Mouse (Mus musculus): ENCODE results near the gene Nptn.

Gene Nptn

DNA sequence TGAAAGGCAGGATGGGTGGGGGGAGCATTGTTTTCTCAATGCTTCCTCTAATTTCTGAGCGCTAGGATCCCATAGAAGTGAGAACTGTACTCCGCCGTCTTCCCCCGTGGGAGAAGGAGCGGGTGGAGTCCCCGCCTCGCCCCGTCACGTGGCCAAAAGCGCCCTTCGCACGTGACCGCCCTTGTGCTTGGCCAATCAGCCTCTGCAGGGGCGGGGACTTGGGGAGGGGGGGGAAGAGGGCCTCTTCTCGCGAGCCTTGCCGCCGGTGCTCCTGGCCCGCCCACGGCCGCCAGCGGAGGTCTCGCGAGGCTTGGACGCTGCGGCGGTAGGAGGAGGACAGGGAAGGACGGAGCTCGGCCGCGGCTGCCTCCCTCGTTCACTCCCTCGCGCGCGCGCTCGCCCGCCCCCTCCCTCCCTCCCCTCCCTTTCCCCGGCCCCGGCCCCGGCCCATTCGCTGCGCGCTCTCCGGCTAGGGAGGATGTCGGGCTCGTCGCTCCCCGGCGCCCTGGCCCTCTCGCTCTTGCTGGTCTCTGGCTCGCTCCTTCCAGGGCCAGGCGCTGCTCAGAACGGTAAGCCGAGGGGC lies at the start of gene Nptn:
TSS of gene Nptn (plus strand) at position 283 of the 583 bp plus-strand sequence.
- peak; percentile 95 to 96 for DNase-seq

DNA sequence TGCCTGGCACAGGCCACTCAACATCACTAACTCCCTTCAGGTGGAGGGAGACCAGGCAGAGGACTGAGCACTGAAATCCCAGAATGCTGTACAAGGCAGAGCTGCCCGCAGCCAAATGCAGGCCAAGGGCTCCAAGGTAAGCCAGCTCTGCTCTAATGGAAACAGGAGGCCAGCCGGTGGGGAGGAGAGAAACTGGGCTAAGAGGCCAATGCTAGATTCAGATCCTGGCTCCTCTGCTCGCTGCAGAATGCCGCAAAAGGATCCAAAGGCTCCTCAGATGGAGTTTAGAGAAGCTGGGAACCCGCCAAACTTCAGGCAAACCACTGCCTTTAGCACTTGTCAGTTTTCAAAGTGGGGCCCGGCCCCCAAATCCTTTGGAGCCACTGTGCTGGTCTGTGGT lies 48.7 kb upstream of the Nptn start:
- DNase-seq, result no peak

DNA sequence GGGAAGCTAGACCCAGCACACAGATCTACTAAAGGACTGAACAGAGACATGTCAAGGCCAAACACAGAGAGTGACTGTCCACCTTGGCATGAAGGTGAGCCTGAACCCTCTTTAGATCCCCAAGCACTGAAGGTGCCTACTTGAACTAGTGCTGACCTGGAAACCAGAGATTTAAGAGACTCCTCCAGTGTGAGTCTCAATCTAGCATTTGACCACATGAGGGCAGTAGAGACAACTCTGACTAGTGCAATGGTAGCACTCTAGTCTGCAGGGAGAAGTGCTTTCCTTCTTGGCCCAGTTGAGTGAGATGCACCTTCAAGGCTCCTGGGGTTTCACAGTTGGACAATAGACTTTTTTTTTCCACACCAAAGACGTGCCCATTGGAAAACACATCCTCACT lies 47.3 kb upstream of the Nptn start:
- peak; percentile 64 to 70 for DNase-seq

DNA sequence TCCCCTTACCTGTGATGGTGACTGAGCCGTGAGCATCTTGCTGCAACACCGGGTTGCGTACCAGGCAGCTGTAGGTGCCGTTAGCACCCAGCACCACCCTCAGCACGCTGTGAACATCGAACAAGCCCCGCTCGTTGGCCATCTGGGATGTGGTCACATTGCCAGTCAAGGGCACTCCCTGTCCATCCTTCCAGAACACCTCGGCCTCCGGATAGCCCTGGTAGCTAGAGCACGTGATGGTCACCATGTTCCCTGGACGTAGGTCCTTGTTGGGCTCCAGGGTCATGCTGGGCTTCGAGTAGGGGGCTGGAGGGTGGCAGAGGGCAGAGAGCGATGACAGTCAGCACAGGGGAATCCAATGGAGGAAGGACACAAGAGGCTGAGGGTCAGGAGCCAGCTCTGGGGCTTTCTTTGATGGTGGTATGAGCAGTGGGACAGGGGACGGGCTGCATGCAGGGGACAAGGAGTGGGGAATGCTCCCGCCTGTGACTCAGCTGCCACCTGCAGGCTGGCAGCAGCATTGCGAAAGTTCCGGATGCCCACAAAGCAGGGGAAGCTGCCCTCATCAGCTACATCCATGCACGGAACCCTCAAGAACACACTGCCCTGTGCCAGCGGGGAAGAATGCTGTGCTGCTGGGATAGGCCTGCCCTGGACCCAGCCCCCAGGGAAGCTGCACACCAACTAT lies 46.4 kb upstream of the Nptn start:
- peak; percentile 58 to 61 for DNase-seq

DNA sequence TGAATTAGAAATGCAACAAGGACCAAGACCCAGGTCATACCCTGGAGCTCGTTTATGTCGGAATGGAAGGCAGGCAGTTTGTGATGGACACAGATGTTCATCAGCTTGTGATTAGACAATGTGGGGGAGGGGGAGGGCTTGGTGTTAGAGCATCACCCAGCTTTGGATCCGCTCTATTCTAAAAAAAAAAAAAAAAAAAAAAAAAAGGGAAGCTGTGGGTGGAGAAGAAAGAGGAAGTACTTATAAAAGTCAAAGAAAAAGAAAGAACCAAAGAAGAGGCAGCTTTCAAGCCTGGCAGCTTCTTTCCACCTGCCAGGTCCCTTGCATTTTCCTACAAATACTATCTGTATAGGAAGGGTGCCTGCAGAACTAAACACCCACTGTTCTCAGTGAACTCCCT lies 44.3 kb upstream of the Nptn start:
- DNase-seq, result peak; percentile 59 to 66

DNA sequence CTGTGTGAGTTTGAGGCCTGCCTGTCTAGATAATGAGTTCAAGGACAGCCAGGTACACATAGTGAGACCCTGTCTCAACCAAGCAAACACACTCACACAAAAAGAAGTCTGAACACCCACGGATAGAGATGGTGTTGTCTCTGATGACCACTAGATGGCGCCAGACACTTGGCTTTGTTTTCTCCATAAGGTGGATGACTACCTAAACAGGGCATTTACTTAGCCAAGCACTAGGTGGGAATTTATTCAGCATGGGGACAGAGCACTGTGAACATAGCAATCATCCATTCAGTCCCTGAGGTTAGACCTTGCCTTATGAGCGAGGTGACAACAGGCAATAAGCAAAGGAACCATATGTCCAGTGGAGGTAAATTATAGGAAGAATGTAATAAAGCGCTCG lies 42.2 kb upstream of the Nptn start:
- peak; percentile 72 for DNase-seq

DNA sequence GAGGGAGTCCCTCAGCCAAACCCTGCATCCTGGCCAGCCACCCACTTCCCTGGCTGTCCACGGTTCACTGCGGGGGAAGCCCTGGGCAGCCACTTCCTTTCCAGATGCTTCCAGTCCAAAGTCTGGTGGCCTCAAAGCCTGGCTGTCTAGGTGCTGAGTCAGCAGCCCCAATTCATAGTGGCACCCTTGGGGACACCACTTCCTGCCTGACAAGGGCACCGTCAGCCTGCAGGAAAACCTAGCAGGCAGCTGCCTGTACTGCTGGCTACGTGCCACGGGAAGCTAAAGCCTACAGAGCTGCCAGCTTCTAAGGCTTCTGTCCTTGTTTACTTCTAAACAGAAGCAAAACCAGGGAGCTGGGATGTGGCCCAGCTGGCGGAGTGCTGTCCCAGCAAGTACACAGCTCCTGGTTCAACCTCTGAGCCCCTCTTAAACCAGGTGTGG lies 40.1 kb upstream of the Nptn start:
- DNase-seq, result peak; percentile 32 to 42

DNA sequence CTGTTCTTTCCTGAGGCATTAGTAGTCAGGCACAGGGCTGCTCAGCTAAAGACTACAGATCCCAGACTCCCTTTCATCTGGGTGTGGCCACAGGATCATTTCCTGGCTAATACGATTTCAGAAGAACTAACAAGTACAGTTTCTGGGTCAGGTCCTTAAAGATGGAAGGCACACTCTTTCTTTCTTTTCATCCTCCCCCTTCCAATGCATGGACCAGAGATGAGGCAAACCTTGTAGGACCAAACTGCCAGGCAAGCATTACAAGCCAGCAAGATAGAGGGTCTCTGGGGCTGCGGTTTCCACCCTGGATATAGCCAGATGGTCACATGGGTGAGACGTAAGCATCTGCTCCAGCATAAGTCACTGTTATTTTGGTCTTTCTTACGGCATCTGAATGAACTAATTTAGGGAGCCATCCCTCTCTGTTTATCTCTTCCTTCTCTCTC lies 37.1 kb upstream of the Nptn start:
- no peak for DNase-seq

DNA sequence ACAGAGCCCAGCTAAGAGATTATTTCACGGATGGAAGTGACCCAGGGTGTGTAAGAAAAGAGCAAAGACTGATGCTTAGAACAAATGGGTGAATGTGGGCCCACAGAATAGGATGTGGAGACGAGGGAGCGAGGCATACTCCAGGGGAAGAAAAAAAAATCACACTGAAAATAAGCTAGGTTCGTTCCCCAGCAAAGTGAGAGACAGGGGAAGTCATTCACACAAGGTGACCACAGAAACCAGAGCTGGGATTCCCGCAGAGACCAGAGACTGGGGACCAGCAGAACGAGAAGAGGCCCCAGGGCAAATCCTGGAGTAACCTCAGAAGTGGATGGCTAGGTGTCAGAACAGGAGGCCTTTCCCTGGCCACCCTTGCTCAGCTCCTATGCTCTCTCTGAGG lies 36.6 kb upstream of the Nptn start:
- no peak for DNase-seq

DNA sequence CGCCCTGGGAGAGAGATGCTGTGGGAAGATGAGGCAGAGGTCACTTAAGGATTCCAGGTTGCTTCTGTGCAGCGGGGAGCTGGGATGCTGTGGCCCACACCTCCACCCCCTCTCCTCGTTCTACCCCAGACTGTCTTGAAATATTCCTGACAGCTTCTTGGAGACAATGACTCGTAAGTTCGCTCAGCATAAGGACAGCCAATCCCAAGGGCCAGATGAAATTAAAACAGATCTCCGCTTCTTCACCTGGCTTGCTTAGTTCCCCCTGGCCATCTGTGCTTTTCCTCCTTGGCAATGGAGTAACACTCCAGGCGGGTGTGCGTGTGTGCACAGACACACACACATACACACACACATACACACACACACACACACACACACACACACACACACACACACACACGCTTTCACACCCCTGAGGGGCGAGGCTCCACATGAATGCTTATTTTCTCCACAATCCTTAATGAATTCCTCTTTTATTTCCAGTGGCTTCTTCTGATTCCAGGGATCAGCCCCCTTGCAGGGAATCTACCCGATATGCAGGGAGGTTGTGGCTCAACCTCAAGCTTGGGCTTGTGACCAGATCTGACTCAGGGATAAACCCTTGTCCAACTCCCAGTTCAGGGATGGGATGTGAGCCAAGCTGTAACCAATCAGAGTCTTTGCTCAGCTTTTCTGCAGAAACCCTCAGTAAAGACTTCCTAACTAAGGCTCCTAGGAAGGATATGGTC lies 35.2 kb upstream of the Nptn start:
- DNase-seq, result no peak

DNA sequence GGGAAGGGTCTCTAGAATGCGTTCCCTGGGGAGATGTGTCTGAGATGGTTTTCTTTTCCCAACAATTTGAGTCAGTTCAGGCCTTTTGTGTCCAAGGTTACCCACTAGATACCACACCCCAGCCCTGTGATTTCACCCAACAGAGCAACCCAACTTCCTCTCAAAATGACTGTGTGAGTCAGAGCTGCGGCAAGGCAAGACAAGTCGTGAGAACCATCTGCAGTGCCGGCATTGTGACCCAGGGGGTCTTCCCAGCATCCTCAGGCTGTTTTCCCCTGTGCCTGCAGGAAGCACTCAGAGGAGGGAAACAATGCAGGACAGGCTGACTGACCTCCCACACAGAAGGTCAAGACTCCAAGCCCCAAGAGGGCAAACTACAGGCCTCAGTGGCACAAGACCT lies 33.1 kb upstream of the Nptn start:
- no peak for DNase-seq

DNA sequence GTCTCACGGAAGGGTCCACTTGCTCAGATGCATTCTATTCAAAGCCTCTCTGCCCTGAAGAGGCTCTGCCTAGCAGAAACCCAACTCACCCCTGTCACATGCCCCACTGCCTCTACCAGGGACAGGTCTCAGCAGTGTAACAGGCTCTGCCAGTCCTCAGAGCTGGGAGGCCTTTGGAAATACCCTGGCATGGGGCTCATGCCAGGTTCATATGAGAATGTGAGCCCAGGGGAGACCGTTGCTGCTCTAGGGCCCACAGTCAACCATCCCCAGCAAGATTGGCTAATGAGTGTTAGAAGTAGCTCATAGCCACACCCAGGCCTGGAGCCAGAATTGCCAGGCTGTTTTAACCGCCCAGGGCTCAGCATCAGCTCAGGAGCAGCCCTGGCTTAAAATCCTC lies 32.3 kb upstream of the Nptn start:
- no peak for DNase-seq

DNA sequence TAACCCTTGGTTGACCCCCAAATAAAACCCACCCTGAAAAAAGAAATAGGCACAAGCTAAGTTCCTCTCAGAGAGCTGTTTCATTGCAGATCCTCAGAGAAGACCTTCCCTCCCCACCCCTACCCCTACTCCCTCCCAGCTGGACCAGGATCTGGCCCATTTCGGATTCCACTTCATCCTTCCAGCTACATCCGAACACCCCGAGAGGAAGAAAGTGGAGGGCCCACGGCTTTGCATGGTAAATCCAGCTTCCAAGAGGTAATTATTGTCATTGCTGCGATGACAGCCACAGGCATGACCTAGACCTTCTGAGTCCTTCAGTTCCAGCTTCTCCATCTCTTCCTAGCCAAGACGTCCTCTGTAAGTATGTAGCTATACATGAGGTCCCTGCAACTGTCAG lies 31.1 kb upstream of the Nptn start:
- no peak for DNase-seq

DNA sequence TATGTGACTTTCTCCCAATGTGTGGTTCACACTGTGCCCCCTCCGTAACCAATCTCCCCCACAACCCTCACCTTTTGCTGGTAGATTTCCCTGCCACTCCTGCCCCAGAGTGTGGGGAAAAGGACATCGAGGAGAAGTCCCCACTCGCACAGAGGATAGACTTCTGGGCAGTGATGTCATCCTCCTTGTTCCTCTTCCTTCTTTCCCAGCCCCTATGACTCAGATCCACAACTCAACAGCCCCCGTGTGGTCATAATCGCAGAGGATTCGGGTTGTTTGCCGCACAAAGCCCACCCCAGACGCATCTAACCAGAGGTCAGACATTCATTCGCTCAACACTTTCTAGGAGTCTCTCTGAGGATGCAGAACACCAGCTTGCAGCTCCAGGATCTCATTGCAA lies 30.0 kb upstream of the Nptn start:
- DNase-seq, result no peak

DNA sequence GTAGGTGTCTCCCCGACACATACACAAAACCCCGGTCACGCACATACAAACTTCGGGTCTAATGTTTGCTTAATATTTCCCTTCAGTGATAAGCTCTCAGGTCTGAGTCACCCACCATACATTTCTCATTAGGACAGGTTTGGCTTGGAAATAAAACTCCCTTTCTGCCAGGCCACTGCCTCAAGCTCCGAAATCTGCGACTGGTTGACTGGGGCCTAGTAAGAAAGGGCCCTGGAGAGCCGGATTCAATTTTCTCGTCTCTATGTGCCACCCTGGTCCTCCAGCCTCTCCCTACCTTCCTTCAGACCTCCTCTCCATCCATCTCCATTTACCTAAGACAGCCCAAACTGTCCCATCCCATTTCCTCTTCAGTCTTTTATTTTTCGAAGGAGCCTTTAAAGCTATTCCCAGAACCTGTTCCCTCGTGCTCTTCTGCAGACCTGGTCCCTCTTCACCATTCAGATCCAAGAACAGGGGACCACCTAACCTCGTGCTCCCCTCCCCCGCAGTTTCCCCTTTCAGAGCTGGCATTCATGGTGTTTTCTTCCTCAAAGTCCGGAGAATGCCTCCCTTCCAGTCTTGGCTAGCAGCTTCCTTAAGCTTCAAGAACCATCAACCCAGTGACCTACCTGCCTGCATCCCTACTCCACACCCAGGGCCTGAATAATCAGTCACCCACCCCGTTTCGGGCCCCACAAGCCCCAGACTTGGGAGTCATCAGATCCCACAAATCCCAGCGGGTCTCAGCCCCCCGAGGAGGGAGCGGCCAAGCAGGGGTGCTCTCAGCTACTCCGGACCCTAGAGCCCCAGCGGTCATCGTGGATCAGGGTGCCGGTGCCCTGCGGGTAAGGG lies 27.8 kb upstream of the Nptn start:
- DNase-seq, result peak in 1 of 2 experiments; percentile 12

DNA sequence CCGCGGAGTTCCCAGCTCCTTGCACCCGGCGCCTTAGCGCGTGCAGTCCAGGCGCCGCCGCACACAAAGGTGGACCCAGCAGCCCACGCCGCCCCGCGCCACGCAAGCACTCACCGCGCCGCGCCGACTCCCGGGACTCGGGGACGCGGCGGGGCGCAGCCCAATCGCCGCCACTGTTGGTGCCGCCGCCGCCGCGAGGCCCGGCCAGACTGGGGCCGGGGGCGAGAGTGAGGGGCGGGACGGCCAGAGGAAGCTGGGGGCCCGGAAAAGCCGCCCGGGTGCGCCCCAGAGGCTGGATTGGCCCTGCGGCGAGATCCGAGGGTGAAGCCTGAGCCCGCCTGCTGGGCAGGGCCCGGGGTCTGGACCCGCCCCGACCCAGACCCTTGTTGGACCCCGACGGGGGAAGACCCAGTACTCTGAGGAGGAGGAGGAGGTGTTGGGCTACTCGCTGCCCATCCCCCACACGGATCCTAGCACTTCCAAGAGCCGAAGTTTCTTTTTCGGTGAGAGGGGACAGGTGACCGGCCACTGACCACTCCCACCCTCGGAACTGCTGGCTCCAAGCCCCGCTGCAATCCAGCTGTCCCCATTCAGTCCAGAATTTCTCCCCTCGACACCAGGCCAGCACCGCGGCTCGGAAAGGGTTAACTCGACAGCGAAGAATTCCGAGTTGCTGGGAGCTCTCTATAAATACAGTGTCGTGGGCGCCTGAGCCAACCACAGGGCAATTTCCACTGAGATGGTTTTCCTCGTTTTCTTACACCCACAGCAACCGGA lies 26.9 kb upstream of the Nptn start, which contains the start of gene Cd276:
TSS of gene Cd276 (minus strand) at position 530 of the 777 bp plus-strand sequence.
- DNase-seq, result peak in 1 of 2 experiments; percentile 11

DNA sequence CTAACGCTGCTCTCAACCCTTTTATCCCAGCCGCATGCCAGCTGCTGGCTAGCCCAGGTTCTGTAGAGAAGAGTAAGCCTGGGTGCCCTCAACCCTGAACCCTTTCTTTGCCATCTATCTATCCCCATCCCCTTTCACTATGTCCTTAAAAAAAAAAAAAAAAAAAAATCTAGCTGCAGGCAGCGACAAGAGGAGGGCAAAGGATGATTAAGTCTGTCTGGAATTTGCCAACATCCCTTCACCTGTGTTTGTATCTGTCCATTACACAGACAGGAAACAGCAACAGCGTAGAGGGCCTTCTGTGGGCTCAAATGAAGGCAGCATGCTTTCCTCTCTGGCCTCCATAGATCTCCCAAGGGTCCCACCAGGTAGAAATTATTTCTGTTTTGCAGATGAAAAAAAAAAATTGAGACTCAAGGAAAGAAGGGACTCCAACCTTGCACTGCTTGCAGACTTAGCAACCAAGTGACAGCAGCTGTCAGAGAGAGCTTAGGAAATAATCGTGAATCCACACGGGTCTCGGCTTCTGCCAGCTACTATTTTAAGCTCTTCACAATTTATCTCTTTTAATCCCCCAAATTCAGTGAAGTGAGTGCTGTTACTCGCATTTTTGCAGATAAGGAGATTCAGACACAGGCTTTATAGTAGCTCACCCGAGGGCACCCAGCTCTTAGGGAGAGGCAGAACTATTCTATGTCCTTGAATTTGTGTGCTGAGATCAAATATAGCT lies 26.2 kb upstream of the Nptn start:
- DNase-seq, result no peak

DNA sequence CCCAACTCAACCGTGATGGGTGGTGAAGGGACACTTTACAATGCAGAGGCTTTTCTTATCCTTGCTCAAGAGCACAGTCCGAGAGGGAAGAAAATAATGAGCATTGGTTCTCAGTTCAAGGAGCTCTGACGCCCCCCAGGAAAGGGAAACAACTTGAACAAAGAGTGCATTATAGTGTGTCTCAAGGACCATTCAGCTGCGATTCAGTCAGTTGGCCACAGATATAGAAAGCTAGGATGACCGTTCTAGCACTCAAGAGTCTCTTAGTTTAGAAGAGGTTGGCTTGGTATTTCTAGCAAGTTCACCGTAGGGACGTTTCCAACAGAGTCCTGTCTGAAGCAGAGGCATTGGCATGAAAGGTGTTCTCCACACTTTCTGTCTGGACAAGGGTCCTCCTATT lies 25.4 kb upstream of the Nptn start:
- no peak for DNase-seq

DNA sequence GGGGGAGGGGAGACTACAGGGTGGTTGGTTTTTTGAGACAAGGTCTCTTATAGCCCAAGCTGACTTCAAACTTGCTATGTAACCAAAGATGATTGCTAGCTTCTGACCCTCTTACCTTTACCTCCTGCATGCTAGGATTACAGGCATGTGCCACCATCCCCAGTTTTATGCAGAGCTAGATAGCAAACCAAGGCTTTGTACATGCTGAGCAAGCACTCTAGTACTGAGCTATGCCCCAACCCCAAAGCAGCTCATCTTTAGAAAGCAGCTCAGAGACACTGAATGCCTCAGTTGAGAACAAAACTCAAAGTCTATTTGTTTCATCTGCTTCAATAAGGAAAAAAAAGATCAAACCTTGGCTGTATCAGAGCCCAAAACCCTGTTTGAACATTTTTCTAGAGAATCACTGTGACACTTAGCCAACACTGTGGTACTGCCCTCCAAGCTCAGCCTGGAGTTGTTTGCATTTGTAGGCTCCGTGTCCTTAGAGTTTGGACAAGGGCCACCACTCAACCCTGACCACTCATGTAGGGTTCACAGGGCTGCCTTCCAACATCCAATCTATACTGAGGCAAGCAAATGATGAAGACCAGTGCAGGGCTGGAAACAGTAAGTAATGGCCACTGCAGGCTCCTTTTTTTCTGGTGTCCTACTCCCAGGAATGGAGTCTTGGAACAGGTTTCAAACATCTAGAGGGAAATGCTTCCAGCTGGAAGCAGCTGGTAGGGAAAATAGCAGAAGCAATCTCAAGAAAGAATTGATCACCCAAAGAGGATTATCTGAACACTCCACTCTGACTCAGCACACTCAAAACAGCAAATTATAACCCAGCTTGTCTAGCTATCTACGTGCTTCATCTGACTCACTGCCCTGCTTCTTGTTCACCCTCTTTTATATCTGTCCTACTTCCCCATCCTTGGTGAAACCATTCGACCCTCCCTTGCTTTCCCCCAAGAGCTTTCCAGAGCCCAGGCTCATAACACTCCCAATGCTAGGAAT lies 24.3 kb upstream of the Nptn start:
- DNase-seq, result no peak

DNA sequence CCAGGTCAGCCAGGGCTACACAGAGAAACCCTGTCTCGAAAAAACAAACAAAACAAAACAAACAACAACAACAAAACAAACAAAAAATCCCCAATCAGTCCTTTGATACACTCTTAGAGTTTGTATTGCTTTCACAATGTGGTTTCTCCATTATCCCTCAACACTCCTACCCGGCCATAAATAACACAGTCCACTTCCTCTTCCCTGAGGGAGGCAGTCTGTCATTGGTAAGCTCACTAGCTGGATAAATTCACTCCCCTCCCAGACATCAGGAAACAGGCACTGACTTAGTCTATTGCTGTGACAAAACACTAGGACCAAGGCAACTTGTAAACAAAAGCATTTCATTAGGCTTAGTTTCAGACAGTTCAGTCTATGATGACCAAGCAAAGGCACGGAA lies 21.8 kb upstream of the Nptn start:
- DNase-seq, result no peak

Measured in B cell, adult 2 months (primary cell).